Mouse (Mus musculus) CH12.LX (cell line): ENCODE results near the gene Rfx7. TPM values are rescaled to one million over a fixed set of nuclear protein-coding genes. Genes with fewer than 3 reads are reported as not detected.
A peak's percentile ranks its signal among the peaks of the same experiment; 100 is the strongest.

ENCODE experiments used
- DNase-seq: peaks from one replicate; pipeline ENCODE4 v3.0.0-alpha.2; 2013; ENCODE audit errors: extremely low read depth
- H3K27ac ChIP-seq: 2 replicates; pipeline ENCODE4 v1.5.1; 2012; ENCODE audit warnings: low read depth, mild to moderate bottlenecking, control low read depth, moderate library complexity; ENCODE audit not compliant: insufficient read depth
- H3K27me3 ChIP-seq: replicated peaks from 2 replicates; pipeline ENCODE3; 2012; ENCODE audit warnings: inconsistent platforms
- H3K36me3 ChIP-seq, 2 experiments: replicated peaks in 1 of 2; 2 replicates each; pipeline versions ENCODE3 to v1.6.1; 2012; ENCODE audit warnings: inconsistent platforms in 1 of 2, low read length in 1 of 2, mild to moderate bottlenecking in 1 of 2, mixed read lengths in 1 of 2, moderate library complexity in 1 of 2; ENCODE audit not compliant: control insufficient read depth in 1 of 2, insufficient read depth in 1 of 2
- H3K4me1 ChIP-seq, 2 experiments: 2 replicates each; pipeline ENCODE4 v1.6.1; 2012; ENCODE audit warnings: inconsistent platforms in 1 of 2, moderate library complexity in 1 of 2; ENCODE audit not compliant: insufficient read depth in 2 of 2, control insufficient read depth in 1 of 2
- H3K4me2 ChIP-seq: 2 replicates; pipeline ENCODE4 v1.6.1; 2012; ENCODE audit warnings: low read depth, mild to moderate bottlenecking, control low read depth; ENCODE audit not compliant: poor library complexity, insufficient read depth, severe bottlenecking
- H3K4me3 ChIP-seq, 3 experiments: fragments of 150-350 bp in 1 of 3; sonication (generic) in 1 of 3; replicated peaks in 1 of 3; 2 replicates each; pipeline versions ENCODE3 to v1.5.1; 2011 to 2012; ENCODE audit warnings: low read depth in 2 of 3, low read length in 2 of 3, mild to moderate bottlenecking in 2 of 3, moderate library complexity in 2 of 3, control low read depth in 1 of 3, improper control_type of control experiment in 1 of 3, inconsistent platforms in 1 of 3, mixed read lengths in 1 of 3; ENCODE audit not compliant: poor library complexity in 1 of 3
- H3K79me2 ChIP-seq: replicated peaks from 2 replicates; pipeline ENCODE4 v1.6.1; 2012; ENCODE audit warnings: mild to moderate bottlenecking, moderate library complexity; ENCODE audit not compliant: control insufficient read depth, poor library complexity, insufficient read depth, severe bottlenecking; ENCODE audit errors: extremely low read depth
- H3K9ac ChIP-seq: 2 replicates; pipeline ENCODE4 v1.6.1; 2012; ENCODE audit warnings: low read depth, mild to moderate bottlenecking, control low read depth, moderate library complexity; ENCODE audit not compliant: insufficient read depth
- H3K9me3 ChIP-seq: replicated peaks from 2 replicates; pipeline ENCODE3; 2012; ENCODE audit warnings: low read length, inconsistent platforms, mixed read lengths
- BHLHE40 ChIP-seq: IDR thresholded peaks from 2 replicates; pipeline ENCODE4 v1.6.1; 2011; ENCODE audit warnings: mild to moderate bottlenecking, low read depth, low read length, improper control_type of control experiment
- CHD1 ChIP-seq: IDR thresholded peaks from 2 replicates; pipeline ENCODE4 v1.6.1; 2012; ENCODE audit warnings: low read depth, low read length, improper control_type of control experiment, inconsistent platforms
- ELF1 ChIP-seq: IDR thresholded peaks from 2 replicates; pipeline ENCODE4 v1.6.1; 2014; ENCODE audit warnings: low read depth, mild to moderate bottlenecking, inconsistent platforms, low read length, improper control_type of control experiment
- GABPA ChIP-seq: IDR thresholded peaks from 2 replicates; pipeline ENCODE4 v1.6.1; 2012; ENCODE audit warnings: low read depth, low read length, improper control_type of control experiment, inconsistent platforms; ENCODE audit not compliant: insufficient replicate concordance
- KAT2A ChIP-seq: IDR thresholded peaks from 2 replicates; pipeline ENCODE4 v1.6.1; 2012; ENCODE audit warnings: low read length, improper control_type of control experiment, inconsistent platforms; ENCODE audit not compliant: insufficient replicate concordance
- MAX ChIP-seq: IDR thresholded peaks from 2 replicates; pipeline ENCODE4 v1.6.1; 2011; ENCODE audit warnings: low read length, improper control_type of control experiment
- MAZ ChIP-seq: IDR thresholded peaks from 2 replicates; pipeline ENCODE4 v1.6.1; 2012; ENCODE audit warnings: low read depth, mild to moderate bottlenecking, inconsistent platforms, low read length, improper control_type of control experiment, moderate library complexity
- NELFE ChIP-seq: IDR thresholded peaks from 2 replicates; pipeline ENCODE4 v1.6.1; 2011; ENCODE audit warnings: low read depth, low read length, improper control_type of control experiment
- RCOR1 ChIP-seq: conservative IDR thresholded peaks from 2 replicates; pipeline ENCODE4 v1.6.1; 2012; ENCODE audit warnings: low read depth, mild to moderate bottlenecking, inconsistent platforms, low read length, improper control_type of control experiment
- SMC3 ChIP-seq: IDR thresholded peaks from 2 replicates; pipeline ENCODE4 v1.6.1; 2011; ENCODE audit warnings: low read depth, low read length, improper control_type of control experiment
- USF2 ChIP-seq: conservative IDR thresholded peaks from 2 replicates; pipeline ENCODE4 v1.6.1; 2011; ENCODE audit warnings: low read depth, low read length, improper control_type of control experiment
- ZMIZ1 ChIP-seq: IDR thresholded peaks from 2 replicates; pipeline ENCODE4 v1.6.1; 2012; ENCODE audit warnings: low read depth, mild to moderate bottlenecking, inconsistent platforms, low read length, improper control_type of control experiment
- ZNF384 ChIP-seq: IDR thresholded peaks from 2 replicates; pipeline ENCODE4 v1.6.1; 2012; ENCODE audit warnings: low read depth, low read length, improper control_type of control experiment, inconsistent platforms
- dilution Hi-C: fragments of 300-500 bp; cut with MboI; formaldehyde crosslinking; loops from 2 replicates; pipeline ENCODE4 v1.14.3; 2020; ENCODE audit warnings: low sequenced_read_pairs; ENCODE audit not compliant: extremely low pct_unique_long_range_greater_than_20kb, extremely low pct_ligation_motif_present
- in situ Hi-C: fragments of 300-500 bp; cut with MboI; formaldehyde crosslinking; loops from 3 replicates; pipeline ENCODE4 v1.14.3; 2019; ENCODE audit warnings: low sequenced_read_pairs, low pct_ligation_motif_present, low pct_unique_long_range_greater_than_20kb, mixed read lengths
- polyA plus RNA-seq: library from polyadenylated mRNA; unstranded; fragments of >175 nt; gene quantifications from 2 replicates; pipeline ENCODE4 v1.2.1, GENCODE M21; 2012; ENCODE audit warnings: low read depth; ENCODE audit not compliant: insufficient read length
- total RNA-seq, 2 experiments: library from RNA; depleted of rRNA; stranded (reverse); fragments of 300-350 nt in 1 of 2; fragments of >200 nt in 1 of 2; gene quantifications; 2 replicates each; pipeline ENCODE4 v1.2.3; 2012 to 2014

The Rfx7 gene
- total and polyA plus RNA-seq, 3 experiments = 18.4 to 49.9 (median 27.3) TPM

DNA sequence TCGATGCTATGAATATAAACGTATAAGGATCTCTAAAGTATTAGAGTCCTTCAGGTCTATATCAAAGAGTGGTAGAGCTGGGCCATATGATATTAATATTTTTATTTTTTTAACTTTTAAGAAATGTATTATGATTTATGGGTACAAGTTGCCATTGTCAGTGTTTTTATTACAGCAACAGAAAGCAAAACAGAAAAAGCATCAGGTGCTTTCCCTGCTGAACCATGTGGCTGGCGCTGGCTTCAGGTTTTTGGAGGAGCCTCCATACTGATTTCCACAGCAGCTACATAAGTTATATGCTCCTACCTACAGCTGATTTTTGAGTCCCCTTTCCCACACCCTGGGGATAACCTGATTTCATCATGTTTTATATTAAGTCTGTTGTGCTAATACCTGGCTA, 68.1 kb downstream of the Rfx7 start (continued):
- TF ChIP-seq ZMIZ1 (no peak), MAX (peak; percentile 62), MAZ (no peak), NELFE (no peak), KAT2A (no peak)
- TF ChIP-seq, all 38 proteins: peak for 8

DNA sequence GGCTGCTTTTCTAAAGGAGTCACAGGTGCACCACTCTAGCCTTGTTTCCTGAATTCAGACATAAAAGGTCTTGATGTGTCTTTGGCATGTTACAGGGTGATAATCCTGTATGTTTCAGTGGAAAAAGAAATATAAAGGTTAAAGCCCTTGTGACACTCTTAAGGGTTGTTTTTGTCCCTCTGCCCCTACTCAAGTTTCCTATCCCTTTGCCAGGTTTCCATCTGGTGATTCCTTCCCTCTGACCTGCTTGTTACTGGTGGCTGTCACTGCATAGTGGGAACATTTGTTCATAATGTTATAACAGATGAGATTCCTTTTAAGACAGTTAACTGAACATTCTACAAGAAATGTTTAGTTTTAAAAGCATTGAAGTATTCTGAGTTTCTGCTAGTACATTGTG, 77.7 kb downstream of the Rfx7 start:
- Histone ChIP-seq H3K9ac (no peak overlapping the region), H3K27me3 (no peaks in the 10 kb centered on the region), H3K79me2 (no peaks in the 10 kb centered on the region), H3K4me3 (no peak overlapping the region), H3K4me2 (no peak overlapping the region), H3K36me3 (peaks cover 25 to 64% of the 10 kb centered on the region in 2 experiments), H3K9me3 (no peaks in the 10 kb centered on the region), H3K27ac (no peak overlapping the region), H3K4me1 (peaks cover 0 to 14% of the 10 kb centered on the region in 2 experiments; a peak in 2 of 4 replicates)
- TF ChIP-seq BHLHE40 = no peak
- TF ChIP-seq GABPA = no peak
- no peak for TF ChIP-seq SMC3
- no peak for TF ChIP-seq RCOR1
- TF ChIP-seq ELF1 = no peak
- no peak for TF ChIP-seq MAX
- TF ChIP-seq CHD1 = no peak
- TF ChIP-seq ZNF384 = no peak
- DNase-seq = no peak
- in situ Hi-C loops = no loop called here
- dilution Hi-C loops = no loop called here

DNA sequence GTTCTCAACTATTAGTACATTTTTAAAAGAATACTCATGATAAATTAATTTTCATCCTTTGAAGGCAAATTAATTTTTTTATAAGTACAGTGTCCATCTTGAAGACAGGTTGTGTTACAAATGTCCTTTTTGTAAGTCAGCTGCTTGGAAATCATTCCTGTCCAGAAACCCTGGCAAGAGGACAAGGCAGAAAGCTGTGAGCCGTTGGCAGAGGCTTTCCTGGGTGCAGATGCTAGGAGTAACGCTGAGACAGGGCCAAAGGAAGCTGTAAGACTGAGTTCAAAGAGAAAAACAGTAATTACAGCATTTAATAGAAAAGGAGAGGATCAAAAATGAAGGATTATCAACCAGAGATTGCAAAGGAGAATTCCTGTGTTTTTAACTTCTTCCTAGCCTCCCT, 81.8 kb downstream of the Rfx7 start:
- dilution Hi-C loops (no loop called here), in situ Hi-C loops (no loop called here)
- Histone ChIP-seq H3K36me3 (peaks cover 39 to 74% of the 10 kb centered on the region in 2 experiments), H3K27ac (no peak overlapping the region), H3K4me3 (no peak overlapping the region), H3K79me2 (no peaks in the 10 kb centered on the region), H3K4me2 (no peak overlapping the region), H3K9ac (no peak overlapping the region), H3K4me1 (peaks cover 0 to 14% of the 10 kb centered on the region in 2 experiments; a peak in 2 of 4 replicates), H3K9me3 (no peaks in the 10 kb centered on the region), H3K27me3 (no peaks in the 10 kb centered on the region)
- DNase-seq = no peak
- TF ChIP-seq USF2 (no peak), ELF1 (no peak)
